ENCODE assay signal across 10 mouse cellular contexts in genomic region chr8:70720739-70721138, GRCm38 (mm10). TPM values are rescaled to one million over a fixed set of nuclear protein-coding genes. Genes with fewer than 3 reads are reported as not detected.
DNase-seq lines count a peak whose midpoint lies in the region; ATAC-seq lines count a peak whose summit lies in the region.
"Had no signal": no experiment of that assay in that cellular context is flagged by ENCODE, and none has a peak within 500 bp of the region (broad histone marks: within the 10 kb centered on the region; RNA-seq: fewer than 3 reads in every experiment).

No protein-coding gene starts in this region.

- peak; percentile 71 for DNase-seq in cerebellum, adult 11 months
- peak; percentile 85 for DNase-seq in adrenal gland, postnatal 14 days
- peak; percentile 83 to 88 for DNase-seq in heart, postnatal 14 days
- DNase-seq in left cerebral cortex, postnatal 10 days (ENCODE audit: extremely low spot score in 1 of 2, low spot score in 2 of 2), result peak; percentile 67 to 73
- peak; percentile 98 for DNase-seq in midbrain, embryonic 11.5 days (ENCODE audit: low spot score, missing footprints)
- peak; percentile 75 for DNase-seq in spleen, adult 12 weeks (ENCODE audit: low spot score)

- ATAC-seq in cerebellum, adult (ENCODE audit: insufficient number of reproducible peaks, low FRiP score, low TSS enrichment), result no peak
- 0 out of 2 replicates have a peak, but pooled peaks have one; percentile 8 for ATAC-seq in embryonic facial prominence, embryonic 12.5 days (ENCODE audit: insufficient number of reproducible peaks, insufficient read depth, low FRiP score, low TSS enrichment)
- ATAC-seq in midbrain, embryonic 11.5 days (ENCODE audit: low FRiP score), result peak; percentile 51; the same call in 1 of the 2 replicates
- ATAC-seq: Patski had no signal

- peaks cover 3% of the 10 kb centered on the region; the same call in 1 of the 2 replicates for H3K27me3 ChIP-seq in embryonic facial prominence, embryonic 12.5 days
- no peaks in the 10 kb centered on the region for H3K27me3 ChIP-seq in midbrain, embryonic 11.5 days (ENCODE audit: control insufficient read depth, insufficient read depth, low read length)
- H3K27me3 ChIP-seq: Patski had no signal

- intact Hi-C loops in heart, postnatal 14 days (cut with DNase I), result loop anchor here (1.0 kb wide), 3 partner anchors 32 to 124 kb away; no protein-coding TSS in a partner anchor
- intact Hi-C loops in left cerebral cortex, postnatal 10 days (cut with DNase I), result loop anchor here (2.0 kb wide), 1 partner anchor 32 kb away; no protein-coding TSS in a partner anchor

- H3K4me2 ChIP-seq in embryonic facial prominence, embryonic 12.5 days (replicated peaks), result no peak overlapping the region
- no peak overlapping the region for H3K4me2 ChIP-seq in midbrain, embryonic 11.5 days

- no peaks in the 10 kb centered on the region for H3K4me1 ChIP-seq in embryonic facial prominence, embryonic 12.5 days
- no peaks in the 10 kb centered on the region for H3K4me1 ChIP-seq in midbrain, embryonic 11.5 days (ENCODE audit: control insufficient read depth, insufficient read depth, low read length)

- H3K27ac ChIP-seq in embryonic facial prominence, embryonic 12.5 days, result no peak overlapping the region
- H3K27ac ChIP-seq in midbrain, embryonic 11.5 days (ENCODE audit: low read depth, low read length), result no peak overlapping the region

- H3K36me3 ChIP-seq in embryonic facial prominence, embryonic 12.5 days, result no peaks in the 10 kb centered on the region
- no peaks in the 10 kb centered on the region for H3K36me3 ChIP-seq in midbrain, embryonic 11.5 days (ENCODE audit: control insufficient read depth, insufficient read depth, low read length)

- no peaks in the 10 kb centered on the region for H3K9me3 ChIP-seq in embryonic facial prominence, embryonic 12.5 days
- no peaks in the 10 kb centered on the region for H3K9me3 ChIP-seq in midbrain, embryonic 11.5 days (ENCODE audit: control insufficient read depth, low read length)

- H3K9ac ChIP-seq in embryonic facial prominence, embryonic 12.5 days, result no peak overlapping the region
- no peak overlapping the region for H3K9ac ChIP-seq in midbrain, embryonic 11.5 days (ENCODE audit: low read length)

- H3K4me3 ChIP-seq in embryonic facial prominence, embryonic 12.5 days, result no peak overlapping the region
- no peak overlapping the region for H3K4me3 ChIP-seq in midbrain, embryonic 11.5 days (ENCODE audit: low read depth, low read length)

- WGBS in embryonic facial prominence, embryonic 12.5 days, result 3% methylated on average over 3 of the region's 3 CpGs
- WGBS in midbrain, embryonic 11.5 days, result 2% methylated on average over 3 of the region's 3 CpGs

RNA-seq across cellular contexts. Expression of gene Gm3336, which starts 2.4 kb away (rescaled TPM):
- 0.70 TPM in 1 of 2 replicates, not detected in the other for total RNA-seq in adrenal gland, postnatal 14 days (2021)
- not detected in 2 replicates for polyA plus RNA-seq in embryonic facial prominence, embryonic 12.5 days (2016; fragmentation: Nextera tagmentation; extraction: Ambion mirVana)
- not detected for total RNA-seq in heart, postnatal 14 days (2021)
- not detected for total RNA-seq in left cerebral cortex, postnatal 10 days (2021)
- not detected in 2 replicates for polyA plus RNA-seq in midbrain, embryonic 11.5 days (2014; fragmentation: Nextera tagmentation; extraction: Ambion mirVana)

RNA-seq across cellular contexts. Expression of gene Pde4c, which starts 2.8 kb away (rescaled TPM):
- total RNA-seq in adrenal gland, postnatal 14 days (2021), result 1.9 TPM in 2 replicates
- 0.17 and 0.29 TPM in 2 replicates for polyA plus RNA-seq in embryonic facial prominence, embryonic 12.5 days (2016; fragmentation: Nextera tagmentation; extraction: Ambion mirVana)
- total RNA-seq in heart, postnatal 14 days (2021), result 1 to 10 TPM; 4.5 to 4.6 TPM
- under 1 TPM; 0.49 to 0.61 TPM for total RNA-seq in left cerebral cortex, postnatal 10 days (2021)
- 0.16 TPM in 1 of 2 replicates, not detected in the other for polyA plus RNA-seq in midbrain, embryonic 11.5 days (2014; fragmentation: Nextera tagmentation; extraction: Ambion mirVana)

RNA-seq across cellular contexts. Expression of gene Iqcn, which starts 17.5 kb away (rescaled TPM):
- total RNA-seq in adrenal gland, postnatal 14 days (2021), result 0.11 and 0.19 TPM in 2 replicates
- not detected in 2 replicates for polyA plus RNA-seq in embryonic facial prominence, embryonic 12.5 days (2016; fragmentation: Nextera tagmentation; extraction: Ambion mirVana)
- total RNA-seq in heart, postnatal 14 days (2021), result under 1 TPM; 0.10 to 0.12 TPM
- under 1 TPM in 1 of 2 experiments, not detected in 1; 0.19 TPM for total RNA-seq in left cerebral cortex, postnatal 10 days (2021)
- polyA plus RNA-seq in midbrain, embryonic 11.5 days (2014; fragmentation: Nextera tagmentation; extraction: Ambion mirVana), result 0.04 TPM in 1 of 2 replicates, not detected in the other
- polyA plus RNA-seq: liver, embryonic 16.5 days had no signal

RNA-seq across cellular contexts. Expression of gene Jund, which starts 22.0 kb away (rescaled TPM):
- 165 and 174 TPM in 2 replicates for total RNA-seq in adrenal gland, postnatal 14 days (2021)
- polyA plus RNA-seq in embryonic facial prominence, embryonic 12.5 days (2016; fragmentation: Nextera tagmentation; extraction: Ambion mirVana), result 142 and 150 TPM in 2 replicates
- total RNA-seq in heart, postnatal 14 days (2021), result 100 to 1,000 TPM; 159 to 162 TPM
- 100 to 1,000 TPM; 147 to 149 TPM for total RNA-seq in left cerebral cortex, postnatal 10 days (2021)
- 119 and 138 TPM in 2 replicates for polyA plus RNA-seq in midbrain, embryonic 11.5 days (2014; fragmentation: Nextera tagmentation; extraction: Ambion mirVana)

RNA-seq across cellular contexts. Expression of gene Rab3a, which starts 33.7 kb away (rescaled TPM):
- total RNA-seq in adrenal gland, postnatal 14 days (2021), result 56.2 and 75.1 TPM in 2 replicates
- polyA plus RNA-seq in embryonic facial prominence, embryonic 12.5 days (2016; fragmentation: Nextera tagmentation; extraction: Ambion mirVana), result 27.0 and 27.6 TPM in 2 replicates
- 10 to 100 TPM; 51.6 to 51.9 TPM for total RNA-seq in heart, postnatal 14 days (2021)
- 100 to 1,000 TPM; 756 to 791 TPM for total RNA-seq in left cerebral cortex, postnatal 10 days (2021)
- polyA plus RNA-seq in midbrain, embryonic 11.5 days (2014; fragmentation: Nextera tagmentation; extraction: Ambion mirVana), result 56.6 and 66.1 TPM in 2 replicates
